Mouse (Mus musculus): ENCODE measurements around the gene Nisch. TPM values are rescaled to one million over a fixed set of nuclear protein-coding genes. Genes with fewer than 3 reads are reported as not detected.

The Nisch gene
- polyA plus RNA-seq (2012): 8.6 and 10.6 TPM in 2 replicates

- H3K4me1 ChIP-seq (ENCODE audit: control insufficient read depth): peaks cover 25% of the 10 kb centered on the region
These were observed at the start of gene Nisch for GRCm38 (mm10) chr14:31216846-31217245. Gene Nisch, minus strand, starts transcription at chr14:31216946.

GRCm38 (mm10) chr14:31260932-31261331 is 44.2 kb upstream of the Nisch start:
- TF ChIP-seq GATA1 (IDR thresholded peaks at IDR 0.05; ENCODE audit: low read length) (peak; percentile 67), TAL1 (IDR thresholded peaks at IDR 0.05; ENCODE audit: low read length) (peak; percentile 67)
- peak overlapping the region; percentile 53 for H3K4me3 ChIP-seq (replicated peaks)
- peaks cover 70% of the 10 kb centered on the region for H3K4me1 ChIP-seq (ENCODE audit: control insufficient read depth)
- no peaks in the 10 kb centered on the region for H3K27me3 ChIP-seq (ENCODE audit: control insufficient read depth)
- no peaks in the 10 kb centered on the region for H3K9me3 ChIP-seq (ENCODE audit: control insufficient read depth, low read length)
- peaks cover 81% of the 10 kb centered on the region for H3K36me3 ChIP-seq (ENCODE audit: control insufficient read depth)

More at GRCm38 (mm10) chr14:31216846-31217245, at the start of gene Nisch:
- Histone ChIP-seq H3K27me3 (ENCODE audit: control insufficient read depth) (peaks cover 15% of the 10 kb centered on the region), H3K36me3 (ENCODE audit: control insufficient read depth) (no peaks in the 10 kb centered on the region; the same call in 1 of the 2 replicates), H3K9me3 (ENCODE audit: control insufficient read depth, low read length) (no peaks in the 10 kb centered on the region), H3K4me3 (replicated peaks) (no peak within 1 kb of the TSS)
- TF ChIP-seq GATA1 (IDR thresholded peaks at IDR 0.05; ENCODE audit: low read length) (no peak), TAL1 (IDR thresholded peaks at IDR 0.05; ENCODE audit: low read length) (no peak)

GRCm38 (mm10) chr14:31260374-31260773 is 43.6 kb upstream of the Nisch start:
- peak overlapping the region; percentile 53 for H3K4me3 ChIP-seq (replicated peaks)
- H3K4me1 ChIP-seq (ENCODE audit: control insufficient read depth): peaks cover 70% of the 10 kb centered on the region
- TF ChIP-seq TAL1 (IDR thresholded peaks at IDR 0.05; ENCODE audit: low read length) (no peak), GATA1 (IDR thresholded peaks at IDR 0.05; ENCODE audit: low read length) (no peak)
- H3K27me3 ChIP-seq (ENCODE audit: control insufficient read depth): no peaks in the 10 kb centered on the region
- H3K36me3 ChIP-seq (ENCODE audit: control insufficient read depth): peaks cover 86% of the 10 kb centered on the region
- H3K9me3 ChIP-seq (ENCODE audit: control insufficient read depth, low read length): no peaks in the 10 kb centered on the region

- Histone ChIP-seq H3K9me3 (ENCODE audit: control insufficient read depth, low read length) (no peaks in the 10 kb centered on the region), H3K36me3 (ENCODE audit: control insufficient read depth) (peaks cover 100% of the 10 kb centered on the region), H3K4me3 (replicated peaks) (no peak overlapping the region), H3K4me1 (ENCODE audit: control insufficient read depth) (peaks cover 68% of the 10 kb centered on the region), H3K27me3 (ENCODE audit: control insufficient read depth) (no peaks in the 10 kb centered on the region)
- TF ChIP-seq TAL1 (IDR thresholded peaks at IDR 0.05; ENCODE audit: low read length) (no peak), GATA1 (IDR thresholded peaks at IDR 0.05; ENCODE audit: low read length) (no peak)
These were observed 41.8 kb upstream of the Nisch start for GRCm38 (mm10) chr14:31258476-31259050.

GRCm38 (mm10) chr14:31252091-31252490 is 35.3 kb upstream of the Nisch start:
- Histone ChIP-seq H3K36me3 (ENCODE audit: control insufficient read depth) (peaks cover 51% of the 10 kb centered on the region), H3K4me1 (ENCODE audit: control insufficient read depth) (peaks cover 40% of the 10 kb centered on the region), H3K9me3 (ENCODE audit: control insufficient read depth, low read length) (no peaks in the 10 kb centered on the region), H3K4me3 (replicated peaks) (peak overlapping the region; percentile 79), H3K27me3 (ENCODE audit: control insufficient read depth) (no peaks in the 10 kb centered on the region)
- TF ChIP-seq GATA1 (IDR thresholded peaks at IDR 0.05; ENCODE audit: low read length) (no peak), TAL1 (IDR thresholded peaks at IDR 0.05; ENCODE audit: low read length) (no peak)

- Histone ChIP-seq H3K4me3 (replicated peaks) (peak overlapping the region; percentile 79), H3K9me3 (ENCODE audit: control insufficient read depth, low read length) (no peaks in the 10 kb centered on the region), H3K27me3 (ENCODE audit: control insufficient read depth) (no peaks in the 10 kb centered on the region), H3K4me1 (ENCODE audit: control insufficient read depth) (peaks cover 39% of the 10 kb centered on the region), H3K36me3 (ENCODE audit: control insufficient read depth) (peaks cover 48% of the 10 kb centered on the region)
- no peak for TF ChIP-seq GATA1 (IDR thresholded peaks at IDR 0.05; ENCODE audit: low read length)
- TF ChIP-seq TAL1 (IDR thresholded peaks at IDR 0.05; ENCODE audit: low read length): no peak
These were observed 34.9 kb upstream of the Nisch start for GRCm38 (mm10) chr14:31251626-31252025.

GRCm38 (mm10) chr14:31251084-31251604 is 34.4 kb upstream of the Nisch start, which contains the start of the genes Phf7 and Bap1:
Gene Phf7, minus strand, starts transcription at chr14:31251317.
Gene Bap1, plus strand, starts transcription at chr14:31251450.
- TF ChIP-seq GATA1 (IDR thresholded peaks at IDR 0.05; ENCODE audit: low read length): no peak
- TF ChIP-seq TAL1 (IDR thresholded peaks at IDR 0.05; ENCODE audit: low read length): no peak
- Histone ChIP-seq H3K36me3 (ENCODE audit: control insufficient read depth) (peaks cover 44% of the 10 kb centered on the region), H3K9me3 (ENCODE audit: control insufficient read depth, low read length) (no peaks in the 10 kb centered on the region), H3K4me1 (ENCODE audit: control insufficient read depth) (peaks cover 39% of the 10 kb centered on the region), H3K4me3 (replicated peaks) (peak within 1 kb of the TSS; percentile 79), H3K27me3 (ENCODE audit: control insufficient read depth) (no peaks in the 10 kb centered on the region)

GRCm38 (mm10) chr14:31250222-31251083 is 33.7 kb upstream of the Nisch start:
- Histone ChIP-seq H3K9me3 (ENCODE audit: control insufficient read depth, low read length) (no peaks in the 10 kb centered on the region), H3K4me3 (replicated peaks) (peak overlapping the region; percentile 79), H3K36me3 (ENCODE audit: control insufficient read depth) (peaks cover 37% of the 10 kb centered on the region), H3K27me3 (ENCODE audit: control insufficient read depth) (no peaks in the 10 kb centered on the region), H3K4me1 (ENCODE audit: control insufficient read depth) (peaks cover 39% of the 10 kb centered on the region)
- TF ChIP-seq TAL1 (IDR thresholded peaks at IDR 0.05; ENCODE audit: low read length) (no peak), GATA1 (IDR thresholded peaks at IDR 0.05; ENCODE audit: low read length) (no peak)

- Histone ChIP-seq H3K27me3 (ENCODE audit: control insufficient read depth) (no peaks in the 10 kb centered on the region), H3K36me3 (ENCODE audit: control insufficient read depth) (peaks cover 16% of the 10 kb centered on the region), H3K4me3 (replicated peaks) (no peak overlapping the region), H3K4me1 (ENCODE audit: control insufficient read depth) (peaks cover 34% of the 10 kb centered on the region), H3K9me3 (ENCODE audit: control insufficient read depth, low read length) (no peaks in the 10 kb centered on the region)
- no peak for TF ChIP-seq TAL1 (IDR thresholded peaks at IDR 0.05; ENCODE audit: low read length)
- no peak for TF ChIP-seq GATA1 (IDR thresholded peaks at IDR 0.05; ENCODE audit: low read length)
These were observed 31.6 kb upstream of the Nisch start for GRCm38 (mm10) chr14:31248396-31248795.
